Mouse (Mus musculus) lung, embryonic 14.5 days (tissue): ENCODE measurements around the gene Rgs6. TPM values are rescaled to one million over a fixed set of nuclear protein-coding genes. Genes with fewer than 3 reads are reported as not detected.

Experiments used
- ATAC-seq: fragments of 200-750 bp; cut with Nextera tagmentation; 2 replicates; pipeline ENCODE4 v1.8.0; 2017; ENCODE audit warnings: mild to moderate bottlenecking, moderate TSS enrichment, moderate library complexity; ENCODE audit not compliant: insufficient read depth
- DNase-seq: peaks from one replicate; pipeline ENCODE4 v3.0.0-alpha.2; 2015
- H3K27ac ChIP-seq: fragments of 300-500 bp; sonication (generic); 2 replicates; pipeline ENCODE4 v1.5.1; 2014; ENCODE audit warnings: low read depth, mild to moderate bottlenecking, moderate library complexity
- H3K27me3 ChIP-seq: fragments of 300-500 bp; sonication (generic); 2 replicates; pipeline ENCODE4 v1.6.1; 2014; ENCODE audit warnings: low read length, control low read depth; ENCODE audit not compliant: insufficient read depth
- H3K36me3 ChIP-seq: fragments of 300-500 bp; sonication (generic); 2 replicates; pipeline ENCODE4 v1.6.1; 2014; ENCODE audit warnings: control low read depth; ENCODE audit not compliant: insufficient read depth
- H3K4me1 ChIP-seq: fragments of 300-500 bp; sonication (generic); 2 replicates; pipeline ENCODE4 v1.6.1; 2014; ENCODE audit warnings: antibody characterized with exemption, control low read depth; ENCODE audit not compliant: insufficient read depth
- H3K4me2 ChIP-seq: fragments of 300-500 bp; sonication (generic); 2 replicates; pipeline ENCODE4 v1.6.1; 2014; ENCODE audit warnings: mild to moderate bottlenecking
- H3K4me3 ChIP-seq: fragments of 300-500 bp; sonication (generic); 2 replicates; pipeline ENCODE4 v1.5.1; 2014; ENCODE audit warnings: low read depth, low read length
- H3K9ac ChIP-seq: fragments of 300-500 bp; sonication (generic); 2 replicates; pipeline ENCODE4 v1.6.1; 2014
- H3K9me3 ChIP-seq: fragments of 300-500 bp; sonication (generic); 2 replicates; pipeline ENCODE4 v1.6.1; 2016; ENCODE audit warnings: low read depth, low read length, control low read depth
- CTCF ChIP-seq: IDR thresholded peaks from 2 replicates; pipeline ENCODE4 v1.5.1; 2016; ENCODE audit warnings: antibody characterized with exemption, low read depth
- WGBS: fragments of 180-500 bp; shearing (Covaris S2); extraction: QIAGEN DNeasy Blood & Tissue Kit; methylation state at CpG from one replicate; pipeline ENCODE4 v1.1.7; 2014; 5-methylcytosine and 5-hydroxymethylcytosine counted together
- polyA plus RNA-seq: library from polyadenylated mRNA; unstranded; fragments of >200 nt; fragmentation: Nextera tagmentation; extraction: Ambion mirVana; gene quantifications from 2 replicates; pipeline ENCODE4 v1.2.1, GENCODE M21; 2014

Gene Rgs6
- polyA plus RNA-seq, 1 experiment from 2014 or later = 2.8 TPM

DNA sequence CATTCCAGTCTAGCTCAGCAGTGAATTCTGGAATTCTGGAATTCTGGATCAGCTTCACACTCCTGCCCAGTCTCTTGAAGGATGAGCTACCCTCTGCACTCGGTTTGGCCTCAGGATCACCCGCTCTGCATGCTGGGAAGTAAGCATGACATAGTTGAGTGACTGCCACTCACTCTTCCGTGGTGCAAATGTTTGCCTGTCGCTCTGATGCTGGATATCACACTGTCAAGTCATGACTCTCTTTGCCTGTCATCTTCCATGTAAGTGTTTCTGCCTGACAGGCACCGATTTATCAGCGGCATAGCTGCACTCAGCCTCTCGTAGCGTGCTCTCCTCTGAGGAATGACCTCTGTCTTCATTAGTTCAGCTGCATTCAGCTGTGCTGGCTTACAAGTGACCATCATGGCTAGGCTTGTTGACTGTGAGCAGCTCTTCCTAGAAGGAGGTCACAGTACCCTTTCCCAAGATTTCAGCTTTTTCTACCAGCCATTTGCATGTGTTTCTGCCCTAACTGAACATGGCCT lies 135.0 kb downstream of the Rgs6 start:
- H3K27me3 ChIP-seq = no peaks in the 10 kb centered on the region
- WGBS = 63% methylated on average over 8 of the region's 8 CpGs
- H3K9ac ChIP-seq = no peak overlapping the region
- H3K36me3 ChIP-seq = no peaks in the 10 kb centered on the region
- no peak for TF ChIP-seq CTCF
- no peak for DNase-seq
- H3K27ac ChIP-seq = no peak overlapping the region
- H3K4me2 ChIP-seq = no peak overlapping the region
- no peaks in the 10 kb centered on the region for H3K9me3 ChIP-seq
- H3K4me1 ChIP-seq = no peaks in the 10 kb centered on the region
- no peak for ATAC-seq
- no peak overlapping the region for H3K4me3 ChIP-seq

DNA sequence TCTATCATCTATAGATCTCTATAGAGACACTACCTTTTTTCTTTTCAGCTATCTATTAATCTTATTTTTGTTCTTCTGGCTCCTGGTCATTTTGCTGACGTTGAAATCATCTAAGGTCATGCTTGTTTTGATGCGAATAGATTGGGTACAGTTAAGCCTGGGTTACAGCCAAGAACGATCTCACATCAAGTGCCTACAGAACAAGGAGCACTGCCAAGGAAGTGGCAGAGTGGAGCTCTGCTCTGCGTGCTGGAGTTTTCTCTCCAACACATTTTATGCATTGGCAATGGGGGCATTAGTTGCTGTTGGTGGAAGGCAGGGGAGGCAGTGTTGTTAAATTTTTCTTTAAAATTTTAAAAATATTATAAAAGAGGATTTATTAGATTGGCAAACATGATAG lies 138.2 kb downstream of the Rgs6 start:
- WGBS = 85% methylated on average over 4 of the region's 4 CpGs
- TF ChIP-seq CTCF = no peak
- DNase-seq = no peak

DNA sequence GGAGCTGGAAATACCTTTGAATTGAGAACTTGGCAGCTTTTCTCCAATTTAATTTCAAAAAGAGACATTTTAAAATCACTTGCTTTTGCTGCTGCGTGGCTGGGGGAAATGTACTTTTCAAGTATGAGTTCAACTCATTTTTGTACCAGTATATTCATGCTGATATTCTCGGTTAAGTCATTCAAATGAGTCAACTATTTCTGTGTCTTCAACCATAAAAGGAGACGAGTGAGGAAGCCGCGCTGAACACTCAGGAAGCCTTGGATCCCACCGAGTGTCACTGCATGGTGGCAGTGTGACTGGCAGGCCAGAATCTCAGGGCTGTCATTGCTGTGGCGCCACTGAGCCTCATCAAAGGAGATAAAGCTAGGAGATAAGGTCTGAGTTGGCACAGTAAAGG lies 143.5 kb downstream of the Rgs6 start:
- no peak for TF ChIP-seq CTCF
- ATAC-seq = no peak

More for the DNA sequence above, 138.2 kb downstream of the Rgs6 start:
- H3K9me3 ChIP-seq = no peaks in the 10 kb centered on the region
- no peak overlapping the region for H3K9ac ChIP-seq
- no peak overlapping the region for H3K4me3 ChIP-seq
- H3K27me3 ChIP-seq = no peaks in the 10 kb centered on the region
- no peaks in the 10 kb centered on the region for H3K36me3 ChIP-seq
- no peak overlapping the region for H3K4me2 ChIP-seq
- H3K4me1 ChIP-seq = no peaks in the 10 kb centered on the region
- ATAC-seq = no peak
- H3K27ac ChIP-seq = no peak overlapping the region

DNA sequence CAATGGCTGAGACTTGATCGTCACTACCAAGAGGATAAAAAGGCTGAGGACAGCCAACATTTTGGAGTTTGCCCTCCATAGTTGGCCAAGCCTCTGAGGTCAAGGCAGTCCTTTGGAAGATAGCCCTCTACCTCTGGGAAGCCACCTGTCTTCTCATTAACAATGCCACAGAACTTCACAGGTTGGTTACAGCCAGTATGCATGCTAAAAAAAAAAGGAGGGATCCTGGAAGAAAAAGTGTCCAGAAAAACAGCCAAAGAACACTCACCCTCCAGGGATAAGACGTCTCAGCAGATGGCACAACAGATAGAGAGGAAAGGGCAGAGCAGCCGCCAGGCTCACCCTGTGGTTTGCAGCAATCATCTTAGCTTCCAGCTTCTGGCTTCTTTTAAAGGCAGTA lies 154.9 kb downstream of the Rgs6 start:
- Histone ChIP-seq H3K4me3 (no peak overlapping the region), H3K9me3 (no peaks in the 10 kb centered on the region), H3K27me3 (no peaks in the 10 kb centered on the region), H3K27ac (no peak overlapping the region), H3K4me2 (no peak overlapping the region), H3K9ac (no peak overlapping the region), H3K36me3 (no peaks in the 10 kb centered on the region), H3K4me1 (no peaks in the 10 kb centered on the region)
- no peak for ATAC-seq
- 77% methylated on average over 3 of the region's 3 CpGs for WGBS
- no peak for DNase-seq
- TF ChIP-seq CTCF = no peak

More for the DNA sequence above, 143.5 kb downstream of the Rgs6 start:
- Histone ChIP-seq H3K36me3 (no peaks in the 10 kb centered on the region), H3K9me3 (no peaks in the 10 kb centered on the region), H3K4me1 (no peaks in the 10 kb centered on the region), H3K4me3 (no peak overlapping the region), H3K9ac (no peak overlapping the region), H3K4me2 (no peak overlapping the region), H3K27ac (no peak overlapping the region), H3K27me3 (no peaks in the 10 kb centered on the region)
- DNase-seq = no peak
- 47% methylated on average over 7 of the region's 7 CpGs for whole genome bisulfite sequencing

DNA sequence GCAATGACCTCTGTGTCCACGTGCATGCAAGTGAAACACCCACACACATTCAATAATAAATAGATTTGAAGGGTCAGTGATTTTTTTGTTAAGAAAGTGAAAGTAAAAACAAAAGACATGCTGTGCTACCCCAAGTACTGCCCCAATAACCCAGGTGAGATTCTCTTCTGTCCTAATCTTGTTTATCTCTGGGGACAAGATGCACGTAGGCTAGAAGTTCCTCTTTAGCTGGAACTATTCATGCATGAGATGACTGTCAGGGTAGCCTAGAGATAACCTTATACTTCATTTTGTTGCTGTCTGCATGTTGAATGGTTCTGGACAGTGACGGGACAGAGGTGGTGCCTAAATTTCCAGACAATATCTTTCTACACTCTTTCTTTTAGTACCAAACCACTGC lies 155.9 kb downstream of the Rgs6 start:
- Histone ChIP-seq H3K9me3 (no peaks in the 10 kb centered on the region), H3K4me2 (no peak overlapping the region), H3K4me1 (no peaks in the 10 kb centered on the region), H3K4me3 (no peak overlapping the region), H3K27ac (no peak overlapping the region), H3K9ac (no peak overlapping the region), H3K36me3 (no peaks in the 10 kb centered on the region), H3K27me3 (no peaks in the 10 kb centered on the region)
- ATAC-seq = no peak
- WGBS = 58% methylated on average over 3 of the region's 3 CpGs
- TF ChIP-seq CTCF = no peak
- DNase-seq = no peak

DNA sequence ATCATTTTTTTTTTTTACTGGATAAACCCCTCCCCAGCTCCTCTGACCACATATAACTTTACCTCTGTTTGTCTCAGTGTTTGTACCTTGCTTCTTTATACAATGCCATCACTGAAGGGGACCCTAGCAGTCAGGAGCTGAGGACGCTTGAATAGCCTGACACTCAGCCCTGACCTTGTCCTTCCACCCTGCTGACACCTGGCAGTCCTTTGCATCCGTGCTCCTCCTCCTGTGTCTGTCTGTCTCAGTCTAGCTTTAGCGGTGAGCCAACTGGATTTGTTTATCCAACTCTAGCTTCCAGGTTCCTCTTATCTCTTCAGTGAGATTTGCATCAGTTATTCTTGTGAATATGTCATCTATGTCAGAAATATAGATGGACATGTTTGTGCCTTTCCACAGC lies 156.7 kb downstream of the Rgs6 start:
- Histone ChIP-seq H3K36me3 (no peaks in the 10 kb centered on the region), H3K4me2 (no peak overlapping the region), H3K4me1 (no peaks in the 10 kb centered on the region), H3K9ac (no peak overlapping the region), H3K27ac (no peak overlapping the region), H3K9me3 (no peaks in the 10 kb centered on the region), H3K4me3 (no peak overlapping the region), H3K27me3 (no peaks in the 10 kb centered on the region)
- 17% methylated on average over 3 of the region's 3 CpGs for WGBS
- no peak for TF ChIP-seq CTCF
- ATAC-seq (no peak), DNase-seq (no peak)

DNA sequence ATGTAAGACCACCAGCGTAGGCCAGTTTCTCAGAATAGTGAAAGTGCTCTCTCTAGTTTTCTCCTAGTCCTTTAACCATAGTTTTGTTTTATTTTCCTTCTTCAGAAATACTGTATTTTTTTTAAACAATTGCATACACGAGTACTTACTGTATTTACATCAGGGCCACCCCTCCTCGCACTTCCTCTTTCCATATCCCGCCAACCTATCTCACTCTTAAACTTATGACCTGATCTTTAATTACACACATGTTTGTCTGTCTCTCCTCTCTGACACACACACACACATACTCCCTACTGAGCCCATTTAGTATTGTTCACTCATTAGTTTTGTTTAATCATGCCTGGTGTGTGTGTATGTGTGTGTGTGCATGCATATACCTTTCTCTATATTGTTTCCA lies 159.0 kb downstream of the Rgs6 start:
- Histone ChIP-seq H3K4me3 (no peak overlapping the region), H3K9ac (no peak overlapping the region), H3K36me3 (no peaks in the 10 kb centered on the region), H3K4me1 (no peaks in the 10 kb centered on the region), H3K27me3 (no peaks in the 10 kb centered on the region), H3K27ac (no peak overlapping the region), H3K4me2 (no peak overlapping the region), H3K9me3 (no peaks in the 10 kb centered on the region)
- ATAC-seq = no peak
- WGBS = 72% methylated on average over 4 of the region's 4 CpGs
- DNase-seq = no peak
- no peak for TF ChIP-seq CTCF

DNA sequence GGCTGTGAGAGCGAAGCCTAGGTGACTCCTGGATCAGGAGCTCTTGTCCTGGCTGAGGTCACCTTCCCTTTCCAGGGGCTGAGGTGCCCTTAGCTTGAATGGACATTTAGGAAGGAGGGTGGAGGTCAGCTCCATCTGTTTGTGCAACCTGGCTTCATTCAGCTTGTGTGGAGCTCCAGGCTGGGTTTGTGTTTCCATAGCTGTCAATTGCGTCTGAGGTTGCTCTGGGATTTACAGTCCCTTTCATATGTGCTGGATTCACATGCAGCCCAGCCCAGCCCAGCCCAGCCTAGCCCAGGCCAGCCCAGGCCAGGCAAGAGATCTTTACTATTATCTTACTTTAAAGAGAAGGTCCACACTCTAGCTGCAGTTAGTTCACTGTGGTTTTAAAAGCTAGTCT lies 163.8 kb downstream of the Rgs6 start:
- H3K4me2 ChIP-seq = no peak overlapping the region
- H3K27me3 ChIP-seq = no peaks in the 10 kb centered on the region
- no peak for DNase-seq
- ATAC-seq = no peak
- H3K27ac ChIP-seq = no peak overlapping the region
- no peaks in the 10 kb centered on the region for H3K36me3 ChIP-seq
- H3K9ac ChIP-seq = no peak overlapping the region
- no peaks in the 10 kb centered on the region; the same call in 1 of the 2 replicates for H3K4me1 ChIP-seq
- TF ChIP-seq CTCF = no peak
- WGBS = 72% methylated on average over 2 of the region's 2 CpGs
- no peak overlapping the region for H3K4me3 ChIP-seq
- no peaks in the 10 kb centered on the region for H3K9me3 ChIP-seq
